Mouse (Mus musculus): ENCODE measurements around the gene Cnpy1.

Gene Cnpy1

DNA sequence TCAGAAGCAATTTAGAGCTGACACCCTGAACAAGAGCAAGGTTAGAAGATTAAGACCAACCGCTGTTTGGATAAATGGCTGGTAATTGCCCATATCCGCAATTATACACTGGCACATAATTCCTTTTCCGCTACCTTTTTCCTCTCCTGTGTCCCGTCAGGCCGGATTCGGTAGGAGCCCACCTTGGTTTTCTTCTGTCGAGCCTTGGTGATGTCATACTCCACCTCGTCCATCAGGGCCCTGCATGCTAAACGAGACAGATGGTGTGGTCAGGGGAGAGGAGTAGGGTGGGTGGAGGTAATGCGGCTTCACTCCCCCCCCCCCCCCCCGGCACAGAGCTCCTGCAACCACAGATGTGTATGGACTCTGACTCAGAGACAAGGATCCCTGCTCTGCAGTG, at the start of gene Cnpy1:
Gene Cnpy1, minus strand, starts transcription at position 233 of the 400 bp plus-strand sequence.
- no peak for DNase-seq

- DNase-seq: peak; percentile 94 to 98
These were observed 48.4 kb upstream of the Cnpy1 start for GRCm38 (mm10) chr5:28293990-28294389.

GRCm38 (mm10) chr5:28292281-28292680, 46.7 kb upstream of the Cnpy1 start:
- no peak for DNase-seq

GRCm38 (mm10) chr5:28291118-28291850, 45.7 kb upstream of the Cnpy1 start:
- DNase-seq: no peak

DNA sequence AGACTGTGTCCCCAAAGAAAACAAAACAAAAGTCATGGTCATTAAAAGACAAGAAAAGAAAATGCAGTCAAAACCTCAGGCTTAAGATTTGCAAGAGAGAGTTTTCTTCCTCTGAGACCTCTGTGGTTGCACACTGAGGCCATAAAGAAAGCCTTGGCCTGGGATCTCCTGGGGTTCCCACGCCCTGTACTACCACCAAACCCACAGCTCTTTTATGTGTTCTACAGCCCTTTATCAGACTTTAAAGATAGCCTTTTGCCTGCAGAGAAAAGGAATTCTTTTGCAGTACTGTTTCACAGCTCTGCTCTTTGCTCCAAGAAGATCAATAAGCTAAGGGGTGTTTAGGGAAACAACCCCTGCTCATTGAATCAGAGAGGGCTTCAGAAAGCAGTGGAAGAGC, 45.0 kb upstream of the Cnpy1 start:
- DNase-seq: no peak

DNA sequence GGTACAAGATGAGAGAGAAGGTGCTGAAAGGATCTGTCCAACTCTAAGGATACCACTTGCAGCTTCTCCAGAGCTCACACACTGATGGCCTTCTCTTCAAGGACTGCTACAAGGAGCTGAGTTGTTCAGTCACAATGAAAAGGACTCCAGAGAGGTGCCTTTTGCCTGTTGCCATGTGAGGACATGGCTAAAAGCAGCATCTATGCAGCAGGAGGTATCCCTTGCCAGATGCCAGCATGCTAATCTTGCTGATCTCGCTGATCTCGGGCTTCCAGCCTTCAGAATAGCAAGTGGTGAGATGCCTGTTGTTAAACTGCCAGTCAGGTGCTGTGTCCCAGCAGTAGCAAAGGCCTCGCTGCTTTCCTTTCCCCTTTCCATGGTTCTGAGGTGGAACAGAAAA, 43.5 kb upstream of the Cnpy1 start:
- DNase-seq: peak; percentile 55 to 67

GRCm38 (mm10) chr5:28277279-28277678, 31.7 kb upstream of the Cnpy1 start:
- DNase-seq: no peak

DNA sequence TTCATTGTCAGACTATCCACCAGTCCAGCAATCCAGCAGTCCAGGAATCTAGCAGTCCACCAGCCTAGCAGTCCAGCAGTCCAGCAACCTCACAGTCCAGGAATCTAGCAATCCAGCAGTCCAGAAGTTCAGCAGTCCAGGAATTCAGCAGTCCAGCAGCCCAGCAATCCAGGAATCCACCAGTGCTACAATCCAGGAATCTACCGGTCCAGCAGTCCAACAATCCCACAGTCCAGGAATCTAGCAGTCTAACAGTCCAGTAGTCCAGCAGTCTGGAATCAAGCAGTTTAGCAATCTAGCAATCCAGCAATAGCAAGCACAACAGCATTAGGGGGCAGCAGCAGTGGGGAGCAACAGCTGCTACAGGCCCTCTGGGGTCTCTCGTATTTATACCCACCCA, 27.2 kb upstream of the Cnpy1 start:
- no peak for DNase-seq

DNA sequence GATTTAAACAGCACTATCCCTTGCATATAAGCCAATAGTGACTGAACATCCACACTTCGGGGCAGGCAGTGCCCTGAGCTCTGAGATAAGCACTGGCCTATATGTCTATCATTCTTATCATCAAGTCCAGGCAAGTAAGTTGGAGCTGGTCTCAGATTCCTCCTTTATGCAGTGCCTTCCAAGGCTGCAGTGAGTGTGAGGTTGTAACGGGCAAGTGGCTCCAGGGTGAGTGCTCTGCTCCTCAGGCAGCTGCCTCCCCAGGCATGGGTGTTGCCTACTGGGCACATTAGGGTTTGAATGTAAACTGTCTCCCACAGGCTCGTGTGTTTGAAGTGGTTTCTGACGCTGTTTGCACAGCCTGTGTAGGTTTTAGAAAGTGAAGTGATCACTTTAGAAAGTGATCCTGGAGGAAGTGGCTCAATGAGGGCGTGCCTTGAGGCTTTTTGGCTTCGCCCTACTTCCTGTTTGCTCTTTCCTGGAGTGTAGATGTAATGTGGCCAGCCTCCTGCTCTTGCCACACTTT, 23.9 kb upstream of the Cnpy1 start:
- no peak for DNase-seq

DNA sequence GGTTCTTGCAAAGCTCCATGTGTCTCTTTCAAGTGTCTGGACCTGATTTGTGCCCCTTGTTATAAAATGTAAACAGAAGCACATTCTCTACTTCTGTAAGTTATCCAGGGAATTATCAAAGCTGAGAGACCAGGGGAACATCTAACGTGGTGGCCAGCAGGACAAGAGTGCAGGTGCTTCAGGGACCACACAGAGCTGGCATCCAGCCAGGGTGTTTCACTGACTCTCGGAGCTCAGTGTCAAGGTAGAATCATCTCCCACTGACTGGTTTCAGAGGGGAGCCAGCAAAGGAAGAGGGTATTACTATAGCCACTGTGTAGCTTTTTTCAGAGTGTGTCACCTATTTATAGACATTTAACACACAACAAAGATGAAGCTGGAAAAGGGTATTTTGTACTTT, 22.0 kb upstream of the Cnpy1 start:
- peak in 1 of 2 experiments; percentile 48 for DNase-seq

GRCm38 (mm10) chr5:28265653-28266052, 20.0 kb upstream of the Cnpy1 start:
- no peak for DNase-seq

- DNase-seq: no peak
These were observed 18.2 kb upstream of the Cnpy1 start for GRCm38 (mm10) chr5:28263852-28264251.

GRCm38 (mm10) chr5:28262070-28262469, 16.5 kb upstream of the Cnpy1 start:
- DNase-seq: no peak

GRCm38 (mm10) chr5:28259939-28260338, 14.3 kb upstream of the Cnpy1 start:
- DNase-seq: no peak

DNA sequence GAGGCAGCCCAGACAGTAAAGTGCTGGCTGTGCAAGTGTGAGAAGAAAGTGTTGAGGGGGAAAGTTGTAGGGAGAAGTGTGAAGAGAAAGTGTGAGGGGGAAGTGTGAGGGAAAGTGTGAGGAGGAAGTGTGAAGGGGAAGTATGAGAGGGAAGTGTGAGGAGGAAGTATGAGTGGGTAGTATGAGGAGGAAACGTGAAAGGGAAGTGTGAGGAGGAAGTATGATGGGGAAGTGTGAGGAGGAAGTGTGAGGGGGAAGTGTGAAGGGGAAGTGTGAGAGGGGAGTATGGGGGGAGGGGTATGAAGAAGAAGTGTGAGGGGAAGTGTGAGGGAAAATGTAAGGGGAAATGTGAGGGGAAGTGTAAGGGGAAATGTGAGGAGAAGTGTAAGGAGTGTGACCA, 13.8 kb upstream of the Cnpy1 start:
- no peak for DNase-seq

DNA sequence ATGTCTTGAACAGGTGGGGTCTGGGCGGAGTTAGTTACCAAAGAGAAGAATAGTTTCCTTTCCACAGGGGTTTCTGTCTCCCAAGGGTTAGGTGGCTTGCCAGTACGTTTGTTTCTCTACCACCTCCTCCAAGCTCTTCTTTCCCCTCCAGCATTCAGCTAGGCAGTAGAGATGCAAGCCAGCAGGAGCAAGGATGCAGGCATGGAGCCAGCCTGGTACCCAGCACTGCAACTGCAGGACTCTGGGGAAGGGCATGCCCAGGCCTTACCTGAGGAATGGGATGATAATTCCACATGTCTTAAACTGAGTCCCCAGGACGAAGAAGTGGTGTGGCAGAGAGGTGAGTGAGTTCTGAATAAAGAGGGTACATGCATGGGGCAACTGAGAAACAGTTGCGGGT, 12.2 kb upstream of the Cnpy1 start:
- DNase-seq: peak in 1 of 2 experiments; percentile 44

- no peak for DNase-seq
These were observed 7.4 kb upstream of the Cnpy1 start for GRCm38 (mm10) chr5:28252999-28253398.

DNA sequence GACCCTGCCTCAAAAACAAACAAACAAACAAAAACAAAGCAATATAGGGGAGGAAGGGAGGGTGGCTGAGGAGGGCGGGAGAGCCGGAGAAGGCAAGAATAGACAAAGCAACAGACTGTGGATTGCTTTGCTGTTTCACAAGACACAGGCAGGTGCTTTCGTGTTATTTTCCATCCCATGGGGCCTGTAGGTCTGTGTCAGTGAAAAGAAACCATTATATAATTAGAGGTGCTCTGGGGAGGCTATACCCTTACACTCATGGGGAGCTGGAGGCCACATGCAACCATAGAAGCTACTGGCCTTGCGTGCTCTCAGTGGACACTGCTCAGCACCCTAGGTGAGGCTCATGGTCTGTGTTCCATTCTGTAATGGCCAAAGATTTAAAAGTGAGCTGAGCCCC, 6.7 kb upstream of the Cnpy1 start:
- DNase-seq: no peak

- peak; percentile 80 to 81 for DNase-seq
These were observed 5.7 kb upstream of the Cnpy1 start for GRCm38 (mm10) chr5:28251211-28251764.

GRCm38 (mm10) chr5:28250479-28250878, 4.9 kb upstream of the Cnpy1 start:
- no peak for DNase-seq

DNA sequence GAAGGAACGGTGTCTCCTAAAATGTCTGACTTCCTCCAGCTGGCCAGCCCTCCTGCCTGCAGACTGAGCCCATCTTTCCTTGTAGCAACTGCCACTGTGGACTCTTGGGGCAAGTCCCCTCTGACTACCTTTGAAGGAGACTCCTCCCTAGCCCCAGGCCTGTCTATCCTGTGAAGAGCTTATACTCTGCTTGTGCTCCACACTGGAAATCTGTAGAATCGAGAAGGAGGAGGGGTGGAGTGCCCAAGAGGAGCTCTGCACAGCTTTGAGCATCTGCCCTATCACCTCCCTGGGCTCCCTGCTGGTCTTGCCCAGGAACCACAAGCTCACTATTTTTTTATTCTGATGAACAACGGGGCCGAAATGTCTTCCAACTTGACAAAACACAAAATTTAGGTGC, 485 bp downstream of the Cnpy1 start:
- DNase-seq: no peak

DNA sequence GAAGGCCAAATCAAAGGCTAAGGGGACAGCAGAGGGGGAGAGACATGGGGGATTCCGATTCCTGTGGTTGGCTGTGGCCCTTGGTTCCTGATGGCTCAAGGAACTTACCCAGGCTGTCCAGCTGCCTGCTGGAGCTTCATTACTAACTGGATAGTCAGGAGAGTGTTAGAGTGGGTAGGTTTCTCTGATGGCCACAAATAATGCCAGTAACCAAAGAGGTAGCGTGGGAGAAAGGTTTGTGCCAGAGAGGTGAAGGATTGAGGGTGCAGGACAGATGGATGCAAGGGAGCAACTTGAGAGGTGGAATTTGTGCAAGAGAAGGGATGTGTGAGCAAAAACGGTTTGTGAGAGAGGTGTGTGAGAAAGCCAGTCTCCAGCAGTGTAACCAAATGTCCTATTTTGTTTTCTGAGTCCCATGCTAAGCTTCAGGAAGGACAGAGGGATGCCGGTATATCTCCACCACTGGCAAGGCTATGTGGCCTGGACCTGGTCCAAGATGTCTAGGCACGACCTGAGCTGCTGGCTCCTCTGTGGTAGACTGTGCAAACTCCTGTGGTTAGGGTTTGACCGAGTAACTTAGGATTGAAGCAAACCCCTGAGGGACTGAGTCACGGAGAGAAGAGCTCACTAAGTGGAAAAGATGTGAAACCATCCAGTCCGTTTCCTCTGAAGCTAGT, 2.0 kb downstream of the Cnpy1 start:
- peak in 1 of 2 experiments; percentile 57 for DNase-seq

- no peak for DNase-seq
These were observed 4.2 kb downstream of the Cnpy1 start for GRCm38 (mm10) chr5:28241423-28241822.

DNA sequence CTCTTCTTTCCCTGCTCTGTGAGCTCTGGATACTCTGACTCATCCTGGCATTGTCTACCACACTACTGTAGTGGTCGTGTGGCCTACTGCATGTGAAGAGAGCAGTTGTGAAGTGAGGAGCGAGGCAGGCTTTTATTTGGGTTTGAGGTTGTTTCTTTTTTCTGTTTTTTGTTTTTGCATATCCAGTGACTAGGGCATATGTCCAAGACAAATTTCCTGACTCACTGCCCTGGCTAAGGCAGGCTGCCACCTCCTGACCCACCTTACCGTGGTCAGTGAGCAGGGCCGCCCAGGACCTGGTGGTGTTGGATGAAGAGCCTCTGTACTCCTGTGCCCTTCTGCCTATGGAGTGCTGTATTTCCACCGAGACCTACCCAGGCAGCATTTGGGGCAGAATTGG, 5.8 kb downstream of the Cnpy1 start:
- peak in 1 of 2 experiments; percentile 50 for DNase-seq

All from cerebellum, postnatal 36 days (tissue).